Mouse (Mus musculus) B cell, adult 67 days (primary cell): ENCODE data around the gene Fgfbp1. TPM values are rescaled to one million over a fixed set of nuclear protein-coding genes. Genes with fewer than 3 reads are reported as not detected.

Experiments used
- total RNA-seq, 2 experiments: library from RNA; stranded (reverse); gene quantifications; 4 replicates each; pipeline ENCODE4 v1.2.4; 2023

Gene Fgfbp1
- total RNA-seq = not detected

GRCm38 (mm10) chr5:43981620-43982019 is at the start of gene Fgfbp1:
TSS of gene Fgfbp1 (minus strand) at chr5:43981779.

Other genes starting within 250 kb of the Fgfbp1 start
- gene Bst1, start 162.9 kb downstream of the Fgfbp1 start, total RNA-seq = 1 to 10 TPM; 3.6 to 5.1 TPM
- 100 to 1,000 TPM in 1 of 2 experiments, 10 to 100 TPM in 1; 96.1 to 102 TPM for gene Fbxl5, start 160.1 kb downstream of the Fgfbp1 start, total RNA-seq
- gene Cd38, start 113.2 kb downstream of the Fgfbp1 start, total RNA-seq = 100 to 1,000 TPM; 136 to 170 TPM
- gene Gm7879, start 68.6 kb downstream of the Fgfbp1 start, total RNA-seq = 10 to 100 TPM; 11.3 to 19.9 TPM
- gene Prom1, start 120.3 kb upstream of the Fgfbp1 start, total RNA-seq = under 1 TPM; 0.52 to 0.53 TPM
- 10 to 100 TPM; 76.3 to 77.8 TPM for gene Tapt1, start 244.8 kb upstream of the Fgfbp1 start, total RNA-seq